Mouse (Mus musculus) C2C12 (cell line): ENCODE results near the gene Zfand3.

Source experiments
- CTCF ChIP-seq: IDR thresholded peaks from one replicate; pipeline ENCODE4 v1.5.1; 2011; ENCODE audit not compliant: control insufficient read depth, insufficient read depth, insufficient read length
- USF1 ChIP-seq: IDR thresholded peaks from one replicate; pipeline ENCODE4 v1.6.1; 2011; ENCODE audit warnings: low read depth, mild to moderate bottlenecking, control low read depth, moderate library complexity

- no peak for TF ChIP-seq USF1
- TF ChIP-seq CTCF: no peak
Observed at GRCm38 (mm10) chr17:30128456-30128855, 123.9 kb downstream of the Zfand3 start.
